Mouse (Mus musculus) E14TG2a.4 (cell line): Measurements from ENCODE around the gene Kdm5a.

ENCODE experiments used
- CTCF ChIP-seq: conservative IDR thresholded peaks from 2 replicates; pipeline ENCODE4 v1.5.1; 2014; ENCODE audit warnings: low read length
- POU5F1 ChIP-seq: IDR thresholded peaks from 2 replicates; pipeline ENCODE4 v1.6.1; 2014; ENCODE audit warnings: low read length, borderline replicate concordance

GRCm38 (mm10) chr6:120486051-120486510 lies 122.2 kb downstream of the Kdm5a start:
- no peak for TF ChIP-seq CTCF
- no peak for TF ChIP-seq POU5F1
